Mouse (Mus musculus) lung, adult 2 months (tissue): ENCODE results near the gene Sqstm1. TPM values are rescaled to one million over a fixed set of nuclear protein-coding genes. Genes with fewer than 3 reads are reported as not detected.
"Not testable (repeated sequence)": the region's sequence is repeated elsewhere in the genome, so short reads cannot be mapped to it uniquely, and the experiment has no call there.

Experiments used
- DNase-seq: peaks from one replicate; pipeline ENCODE4 v3.0.0; 2022
- H3K4me1 ChIP-seq: fragments of 200-500 bp; 2 replicates; pipeline ENCODE4 v1.6.1; 2011; ENCODE audit warnings: low read length; ENCODE audit not compliant: control insufficient read depth, insufficient read depth
- H3K4me3 ChIP-seq: fragments of 200-500 bp; replicated peaks from 2 replicates; pipeline ENCODE3; 2011; ENCODE audit warnings: low read depth, mild to moderate bottlenecking, control low read depth, low read length; ENCODE audit errors: extremely low read depth
- CTCF ChIP-seq: fragments of 200-500 bp; IDR thresholded peaks from 2 replicates; pipeline ENCODE4 v1.5.1; 2011; ENCODE audit warnings: mild to moderate bottlenecking, low read length, control low read depth; ENCODE audit not compliant: insufficient read depth
- POLR2A ChIP-seq: fragments of 200-500 bp; IDR thresholded peaks from 2 replicates; pipeline ENCODE4 v1.6.1; 2011; ENCODE audit warnings: low read depth, mild to moderate bottlenecking, control low read depth, low read length, borderline replicate concordance; ENCODE audit errors: extremely low read depth
- WGBS: fragments of 180-500 bp; shearing (Covaris S2); methylation state at CpG from one replicate; pipeline ENCODE4 v1.1.7; 2018; 5-methylcytosine and 5-hydroxymethylcytosine counted together
- polyA plus RNA-seq: library from polyadenylated mRNA; depleted of rRNA; stranded (reverse); fragments of >200 nt; gene quantifications from 2 replicates; pipeline ENCODE4 v1.2.3, GENCODE M21; 2012

Sqstm1 gene
- polyA plus RNA-seq, 1 experiment: 249 TPM

DNA sequence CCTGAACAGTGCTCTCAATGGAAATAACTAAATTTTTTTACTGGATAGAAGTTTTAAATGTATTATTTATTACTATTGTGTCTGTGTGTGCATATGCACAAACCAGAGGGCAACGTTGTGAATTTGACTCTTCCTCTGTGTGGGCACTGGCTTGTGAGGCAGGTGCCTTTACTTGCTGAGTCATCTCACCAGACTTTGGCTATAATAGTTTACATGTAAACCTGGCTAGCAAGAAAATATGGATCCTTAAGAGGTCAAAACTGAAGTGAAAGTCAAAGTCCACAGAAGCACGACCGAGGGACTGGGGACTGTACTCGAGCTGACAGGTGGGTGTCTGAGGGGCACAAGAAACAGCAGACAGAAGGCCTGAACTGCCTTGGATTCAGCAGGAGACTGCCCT, 27.9 kb downstream of the Sqstm1 start:
- TF ChIP-seq POLR2A (no peak), CTCF (no peak)
- Histone ChIP-seq H3K4me1 (no peaks in the 10 kb centered on the region), H3K4me3 (no peak overlapping the region)
- no peak for DNase-seq
- WGBS: 79% methylated on average over 4 of the region's 4 CpGs

DNA sequence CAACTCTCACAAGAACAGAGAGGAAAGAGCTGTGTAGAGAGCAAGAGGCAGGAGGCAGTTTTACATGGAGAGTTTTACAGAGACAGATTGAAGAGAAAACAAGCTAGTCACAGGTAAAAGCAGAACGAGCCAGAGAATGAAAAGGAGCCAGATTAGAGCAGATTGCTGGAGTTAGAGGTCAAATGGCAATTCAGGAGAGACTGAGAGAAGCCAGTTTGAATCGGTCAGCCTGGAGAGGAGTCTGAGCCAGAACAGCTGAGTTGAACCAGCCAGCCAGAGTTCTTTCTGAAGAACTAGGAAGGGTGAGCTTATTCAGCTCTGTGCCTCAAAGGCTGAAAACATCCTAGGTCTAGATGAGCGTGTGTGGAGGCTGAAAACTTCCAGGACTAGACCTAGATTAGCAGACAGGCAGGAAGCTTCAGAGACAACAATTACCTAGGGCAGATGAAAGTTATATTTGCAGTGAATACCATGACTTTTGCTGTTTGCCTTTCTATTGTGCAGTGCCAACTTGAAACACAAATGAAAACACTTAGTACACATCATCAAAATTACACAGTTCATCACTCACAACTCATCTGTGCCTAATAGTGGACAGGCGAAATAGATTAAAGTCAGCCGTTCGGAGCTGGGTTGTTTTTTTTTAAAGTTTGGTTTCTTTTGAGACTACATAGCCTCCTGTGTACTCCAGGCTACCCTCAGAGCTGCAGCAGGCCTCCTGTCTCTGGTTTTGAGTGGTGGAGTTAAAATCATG, 30.0 kb downstream of the Sqstm1 start:
- Histone ChIP-seq H3K4me1 (no peaks in the 10 kb centered on the region; the same call in 1 of the 2 replicates), H3K4me3 (no peak overlapping the region)
- DNase-seq: no peak
- 65% methylated on average over 6 of the region's 6 CpGs for WGBS
- TF ChIP-seq CTCF (no peak), POLR2A (no peak)

DNA sequence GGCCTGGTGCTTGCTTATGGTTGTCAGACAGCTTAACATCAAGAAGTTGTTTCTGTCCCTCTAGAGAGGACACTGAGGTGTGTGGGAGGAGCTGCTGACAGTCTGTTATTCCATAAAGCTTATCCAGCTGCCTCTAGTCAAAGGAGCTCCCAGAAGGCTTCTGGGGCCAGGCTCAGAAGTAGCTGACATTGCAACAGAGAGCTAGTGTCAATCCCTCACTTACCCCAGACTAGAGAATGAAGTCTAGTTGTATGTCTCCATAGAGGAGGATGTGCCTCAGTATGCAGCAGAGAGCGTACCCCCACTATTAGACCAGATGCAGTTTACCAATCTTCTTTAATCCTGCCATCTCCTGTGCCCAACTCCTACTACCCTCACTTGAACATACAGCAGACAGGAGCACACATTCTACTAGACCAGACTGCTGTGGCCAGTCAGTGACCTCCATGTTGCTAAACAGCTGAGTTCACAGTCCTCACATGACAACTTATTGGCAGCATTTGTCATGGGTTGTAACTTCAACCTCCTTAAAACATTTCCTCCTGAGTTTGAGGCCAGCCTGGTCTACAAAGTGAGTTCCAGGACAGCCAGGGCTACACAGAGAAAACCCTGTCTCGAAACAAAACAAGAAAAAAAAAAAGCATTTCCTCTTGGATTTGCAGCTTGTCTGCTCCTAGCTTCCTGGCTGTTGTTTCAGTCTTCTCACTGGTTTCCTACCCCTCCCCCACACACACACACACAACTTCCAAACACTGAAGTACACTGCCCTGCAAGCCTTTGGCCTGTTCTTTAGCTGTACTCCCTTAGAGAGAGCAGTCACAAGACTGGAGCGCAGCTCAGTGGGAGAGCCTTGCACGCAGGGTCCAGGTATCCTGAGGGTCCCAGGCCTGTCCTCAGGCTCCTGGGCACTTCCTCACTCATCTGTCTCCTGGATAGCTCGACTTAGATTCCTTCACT, 31.8 kb downstream of the Sqstm1 start:
- WGBS: 67% methylated on average over 5 of the region's 5 CpGs
- H3K4me3 ChIP-seq: no peak overlapping the region
- no peak for DNase-seq
- TF ChIP-seq CTCF (no peak), POLR2A (no peak)
- no peaks in the 10 kb centered on the region; the same call in 1 of the 2 replicates for H3K4me1 ChIP-seq

DNA sequence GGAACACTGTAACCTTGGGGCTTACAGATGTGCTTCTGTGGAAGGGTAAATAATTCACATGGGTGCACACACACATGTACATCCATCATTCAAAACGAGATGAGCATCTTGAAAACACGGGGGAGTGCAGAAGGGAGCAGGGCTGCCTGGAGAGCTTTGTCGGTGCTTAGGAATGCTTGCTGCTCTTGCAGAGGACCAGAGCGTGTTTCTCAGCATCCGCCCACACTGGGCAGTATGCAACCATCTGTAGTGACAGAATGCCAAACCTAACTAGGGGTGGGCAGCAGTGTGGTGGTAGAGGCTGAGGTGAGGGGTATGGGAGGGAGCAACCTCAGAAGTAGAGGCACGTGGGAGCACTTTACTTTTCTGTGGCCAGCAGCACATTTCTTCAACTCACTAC, 33.5 kb downstream of the Sqstm1 start:
- Histone ChIP-seq H3K4me1 (no peaks in the 10 kb centered on the region; the same call in 1 of the 2 replicates), H3K4me3 (no peak overlapping the region)
- no peak for DNase-seq
- WGBS: 68% methylated on average over 6 of the region's 6 CpGs
- TF ChIP-seq POLR2A (no peak), CTCF (no peak)

DNA sequence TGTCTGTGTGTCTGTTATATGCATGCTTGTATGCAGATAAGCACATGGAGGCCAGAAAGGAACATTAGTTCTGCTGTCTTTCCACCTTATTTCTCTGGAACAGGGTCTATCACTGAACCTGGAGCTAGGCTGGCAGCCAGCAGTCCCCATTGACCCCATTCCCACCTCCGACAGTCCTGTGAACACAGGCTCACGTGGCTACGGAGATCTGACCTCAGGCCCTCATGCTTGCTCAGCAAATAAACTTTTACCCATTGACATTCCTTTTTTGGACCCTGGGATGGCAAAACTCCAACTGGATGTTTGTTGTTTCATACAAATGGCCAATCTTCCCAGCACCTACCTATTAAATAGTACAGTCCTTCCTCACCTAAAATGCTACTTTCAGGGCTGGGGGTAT, 34.3 kb downstream of the Sqstm1 start:
- no peaks in the 10 kb centered on the region; the same call in 1 of the 2 replicates for H3K4me1 ChIP-seq
- WGBS: 47% methylated on average over 3 of the region's 3 CpGs
- TF ChIP-seq CTCF: no peak
- no peak for TF ChIP-seq POLR2A
- no peak overlapping the region for H3K4me3 ChIP-seq
- no peak for DNase-seq

DNA sequence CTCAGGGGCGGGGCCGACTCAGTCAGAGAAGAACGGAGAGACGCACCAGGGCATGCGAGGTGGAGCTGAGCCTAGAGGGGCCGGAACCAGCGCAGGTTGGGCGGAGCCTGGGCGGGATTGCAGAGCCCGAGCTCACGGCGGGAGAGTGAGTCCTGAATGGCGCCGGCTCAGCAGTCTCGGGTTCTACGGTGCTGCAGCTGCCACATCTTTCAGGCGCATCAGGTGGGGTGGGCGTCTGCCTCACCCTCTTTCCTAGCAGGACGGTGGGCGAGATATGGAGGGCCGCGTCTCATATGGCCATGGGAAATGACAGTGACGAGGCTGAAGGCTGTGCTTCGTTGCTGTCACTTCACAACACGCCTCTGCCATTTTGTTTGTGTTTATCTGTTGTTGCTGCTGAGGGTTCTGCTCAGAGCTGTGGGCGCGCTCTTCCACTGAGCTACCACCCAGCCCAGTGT, 35.9 kb downstream of the Sqstm1 start:
- Histone ChIP-seq H3K4me3 (peak overlapping the region; percentile 80), H3K4me1 (no peaks in the 10 kb centered on the region; the same call in 1 of the 2 replicates)
- peak; percentile 93 for DNase-seq
- under 1% methylated on average over 27 of the region's 27 CpGs for WGBS
- TF ChIP-seq CTCF (no peak), POLR2A (peak; percentile 81; the same call in 1 of the 2 replicates)

DNA sequence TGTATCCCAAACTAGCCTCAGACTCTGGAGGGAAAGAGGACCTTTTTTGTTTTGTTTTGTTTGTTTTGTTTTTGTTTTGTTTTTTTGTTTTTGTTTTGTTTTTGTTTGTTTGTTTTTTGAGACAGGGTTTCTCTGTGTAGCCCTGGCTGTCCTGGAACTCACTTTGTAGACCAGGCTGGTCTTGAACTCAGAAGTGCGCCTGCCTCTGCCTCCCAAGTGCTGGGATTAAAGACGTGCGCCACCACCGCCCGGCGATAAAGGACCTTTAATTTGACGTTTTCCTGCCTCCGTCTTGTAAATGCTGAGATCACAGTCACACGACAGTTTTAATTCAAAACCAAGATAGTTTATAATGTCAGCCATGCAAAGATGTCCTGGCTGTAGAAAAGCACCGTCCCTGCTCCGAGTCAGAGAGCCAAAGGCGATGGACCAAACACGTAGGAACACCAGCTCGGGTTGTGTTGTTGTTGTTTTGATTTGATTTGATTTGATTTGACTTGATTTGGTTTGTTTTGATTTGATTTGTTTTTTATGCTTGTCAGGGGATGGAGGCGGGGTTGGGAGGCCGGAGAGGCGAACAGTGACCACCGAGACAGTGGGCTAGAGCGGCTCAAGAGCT, 36.4 kb downstream of the Sqstm1 start, which contains the start of gene Mrnip:
Gene Mrnip, plus strand, starts transcription at position 334 of the 619 bp plus-strand sequence.
- H3K4me1 ChIP-seq, DNase-seq: not testable (repeated sequence)
- H3K4me3 ChIP-seq: peak within 1 kb of the TSS; percentile 93
- 4% methylated on average over 19 of the region's 19 CpGs for WGBS

DNA sequence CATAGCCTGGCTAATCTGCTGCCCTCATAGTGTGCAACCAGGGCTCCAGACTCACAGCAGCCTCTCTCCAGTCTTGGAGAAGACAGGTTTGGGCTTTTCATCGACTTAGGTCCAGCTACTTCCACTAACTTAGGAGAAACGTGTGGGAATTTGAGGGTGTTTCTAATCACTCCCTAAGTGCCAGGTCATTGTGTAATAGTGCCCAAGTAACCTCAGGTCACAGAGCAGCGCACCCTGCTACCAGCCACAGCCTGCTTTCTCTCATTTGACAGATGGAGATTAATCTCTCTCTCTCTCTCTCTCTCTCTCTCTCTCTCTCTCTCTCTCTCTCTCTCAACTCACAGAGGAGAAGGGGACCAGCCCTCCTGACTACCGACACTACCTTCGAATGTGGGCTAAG, 42.3 kb downstream of the Sqstm1 start:
- 86% methylated on average over 5 of the region's 5 CpGs for WGBS
- no peak for TF ChIP-seq CTCF
- TF ChIP-seq POLR2A: no peak
- no peak for DNase-seq
- no peaks in the 10 kb centered on the region for H3K4me1 ChIP-seq
- H3K4me3 ChIP-seq: no peak overlapping the region
